Mouse (Mus musculus) hindlimb bud, embryonic 11.5 days (tissue): ENCODE results near the gene Fbf1.

Experiments used
- DNase-seq: peaks from one replicate; pipeline ENCODE4 v3.0.0-alpha.2; 2012; ENCODE audit warnings: low read depth, low spot score; ENCODE audit errors: extremely low spot score

Gene Fbf1

DNA sequence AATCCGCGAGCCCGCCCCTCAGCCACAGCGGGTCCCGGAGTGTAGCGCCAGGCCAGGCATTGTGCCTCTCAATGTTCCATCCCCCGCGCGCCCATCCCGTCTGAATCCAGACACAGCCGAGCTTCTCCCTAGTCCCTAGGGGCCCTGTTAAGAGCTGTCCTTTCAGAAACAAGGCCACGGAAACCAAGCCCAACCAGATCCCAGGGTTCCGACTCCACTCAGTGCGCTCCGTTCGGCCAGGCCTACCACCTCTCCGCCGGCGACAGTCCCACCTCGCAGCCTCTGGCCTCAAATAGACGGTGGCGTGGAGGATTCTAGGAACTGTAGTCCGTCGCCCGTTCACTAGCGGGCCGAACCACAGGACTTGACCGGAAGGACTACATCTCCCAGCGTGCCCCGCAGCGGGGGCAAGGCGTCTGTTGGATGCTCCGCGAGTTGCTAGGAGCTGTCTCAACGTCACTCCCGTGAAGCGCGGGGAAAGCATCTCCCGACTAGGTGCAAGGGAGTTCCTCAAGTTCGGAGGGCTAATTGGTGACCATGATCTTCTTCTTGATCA lies at the start of gene Fbf1:
Gene Fbf1 (minus strand): TSS at position 283 of the 556 bp plus-strand sequence.
- peak; percentile 90 for DNase-seq

DNA sequence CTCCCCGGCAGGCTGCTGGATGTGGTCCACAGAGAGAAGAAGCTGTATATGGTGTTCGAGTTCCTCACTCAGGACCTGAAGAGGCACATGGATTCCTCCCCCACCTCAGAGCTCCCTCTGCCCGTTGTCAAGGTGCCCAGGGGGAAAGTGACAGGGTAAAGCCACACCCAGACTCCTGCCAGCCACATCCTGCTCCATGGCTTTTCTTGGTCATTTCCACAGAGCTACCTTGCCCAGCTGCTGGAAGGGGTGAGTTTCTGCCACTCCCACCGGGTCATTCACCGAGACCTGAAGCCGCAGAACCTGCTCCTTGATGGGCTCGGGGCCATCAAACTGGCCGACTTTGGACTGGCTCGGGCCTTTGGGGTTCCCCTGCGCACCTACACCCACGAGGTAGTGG lies 48.6 kb upstream of the Fbf1 start:
- no peak for DNase-seq

DNA sequence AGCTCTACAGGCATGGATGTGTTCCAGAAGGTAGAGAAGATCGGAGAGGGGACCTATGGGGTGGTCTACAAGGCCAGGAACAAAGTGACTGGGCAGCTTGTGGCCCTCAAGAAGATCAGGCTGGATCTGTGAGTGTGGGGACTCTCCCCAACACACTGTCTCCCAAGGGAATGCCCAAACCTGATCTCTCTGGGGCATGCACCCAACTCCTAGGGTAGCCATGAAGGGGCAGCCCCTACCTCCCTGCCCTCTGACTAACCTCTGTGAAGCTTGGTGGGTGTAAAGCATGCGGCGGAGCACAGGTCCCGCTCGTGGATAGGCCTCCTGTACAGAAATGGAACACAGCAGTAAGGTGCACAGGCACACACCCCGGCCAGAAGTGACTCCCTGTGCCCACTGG lies 48.0 kb upstream of the Fbf1 start:
- DNase-seq = no peak

DNA sequence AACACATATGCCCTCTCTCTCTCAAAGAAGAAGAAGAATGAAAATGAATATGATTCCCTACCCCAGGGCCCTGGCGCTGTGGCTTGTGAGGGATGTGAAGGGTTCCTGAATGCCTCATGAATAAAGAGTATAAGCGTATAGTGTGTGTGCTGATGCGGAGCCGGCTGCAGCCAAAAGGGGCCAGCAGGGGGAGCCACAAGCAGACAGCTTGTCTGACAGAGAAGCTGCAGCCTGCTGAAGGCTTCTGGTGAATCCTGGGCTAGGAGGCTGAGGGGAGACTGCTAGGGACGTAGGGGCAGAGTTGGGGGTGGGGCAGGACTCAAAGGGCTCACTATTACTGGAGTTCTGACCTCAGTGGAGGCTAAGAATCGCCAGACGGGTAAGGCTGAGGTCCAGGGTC lies 47.2 kb upstream of the Fbf1 start:
- no peak for DNase-seq

DNA sequence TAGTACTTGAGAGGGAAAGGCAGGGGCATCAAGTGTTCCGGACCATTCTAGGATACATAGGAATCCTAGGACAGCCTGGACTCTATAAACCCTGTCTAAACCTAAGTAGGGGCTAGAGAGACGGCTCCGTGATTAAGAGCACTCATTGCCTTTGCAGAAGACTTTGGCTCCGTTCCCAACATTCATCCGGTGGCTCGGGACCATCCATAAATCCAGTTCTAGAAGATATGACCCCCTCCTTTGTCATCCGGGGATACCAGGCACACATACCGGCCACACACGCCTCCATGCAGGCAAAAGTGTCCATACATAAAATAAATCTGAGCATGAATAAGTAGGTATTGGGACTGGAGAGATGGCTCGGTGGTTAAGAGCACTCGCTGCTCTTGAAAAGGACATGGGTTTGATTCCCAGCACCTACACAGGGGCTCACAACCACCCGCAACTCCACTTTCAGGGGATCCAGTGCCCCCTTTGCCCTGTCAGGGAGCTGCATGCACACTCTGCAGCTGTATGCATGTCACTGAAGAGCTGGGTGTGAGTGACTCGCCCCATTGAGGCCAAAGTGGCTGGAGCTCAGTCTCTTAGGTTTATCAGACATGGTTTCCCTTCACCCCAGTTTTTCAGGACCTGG lies 46.0 kb upstream of the Fbf1 start:
- no peak for DNase-seq

DNA sequence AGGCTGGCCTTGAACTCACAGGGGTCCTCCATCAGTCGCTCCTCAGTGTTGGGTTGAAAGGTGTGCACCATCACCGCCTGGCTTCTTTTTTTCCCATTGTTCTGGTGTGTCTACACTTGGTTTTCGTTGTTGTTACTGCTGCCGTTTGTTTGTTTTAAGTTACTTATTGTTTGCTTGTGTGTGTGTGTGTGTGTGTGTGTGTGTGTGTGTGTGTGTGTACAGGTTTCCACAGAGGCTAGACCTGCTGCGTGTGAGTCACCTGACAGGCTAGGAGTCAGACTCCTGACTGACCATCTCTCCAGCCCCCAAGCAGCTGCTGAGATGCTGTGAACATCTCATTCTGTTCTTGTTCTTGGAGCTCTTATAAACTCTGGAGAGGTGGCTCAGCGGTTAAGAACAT lies 44.9 kb upstream of the Fbf1 start:
- DNase-seq = no peak

DNA sequence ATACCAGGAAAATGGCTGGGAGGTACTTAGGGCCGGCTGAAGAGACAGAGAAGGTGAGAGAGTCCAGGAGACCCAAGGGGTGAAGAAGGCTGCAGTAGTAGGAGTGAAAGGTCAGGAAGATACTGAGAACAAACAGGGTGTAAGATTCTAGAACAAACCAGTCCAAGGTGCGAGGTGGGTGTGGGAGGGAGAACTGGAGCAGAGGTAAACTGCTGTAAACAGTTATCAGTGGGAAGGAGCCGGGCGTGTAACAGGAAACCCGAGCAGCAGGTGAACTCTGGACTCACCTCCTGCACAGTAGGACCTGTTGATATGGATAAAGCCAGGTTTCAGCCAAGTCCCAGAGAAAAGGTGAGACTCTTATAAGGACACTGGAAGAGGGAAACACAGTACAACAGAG lies 42.7 kb upstream of the Fbf1 start:
- no peak for DNase-seq

DNA sequence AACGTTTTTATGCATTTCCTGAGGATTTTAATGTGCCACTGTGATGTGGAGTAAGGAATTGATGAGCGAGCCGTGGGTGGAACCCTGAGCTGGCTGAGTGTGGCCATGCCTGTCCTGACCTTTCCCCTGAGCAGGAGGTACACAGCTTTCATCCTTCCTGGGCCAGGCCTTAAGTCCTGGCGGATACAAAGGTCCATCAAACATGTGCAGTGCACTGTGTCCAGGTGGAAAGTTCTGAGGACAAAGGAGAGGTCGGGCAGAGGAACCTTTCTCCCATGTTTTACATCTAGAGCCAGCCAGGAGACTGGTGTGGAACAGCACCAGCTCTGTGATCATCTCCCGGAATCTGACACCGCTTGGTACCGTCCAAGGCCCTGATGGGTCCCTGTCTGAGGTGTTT lies 41.3 kb upstream of the Fbf1 start:
- no peak for DNase-seq

DNA sequence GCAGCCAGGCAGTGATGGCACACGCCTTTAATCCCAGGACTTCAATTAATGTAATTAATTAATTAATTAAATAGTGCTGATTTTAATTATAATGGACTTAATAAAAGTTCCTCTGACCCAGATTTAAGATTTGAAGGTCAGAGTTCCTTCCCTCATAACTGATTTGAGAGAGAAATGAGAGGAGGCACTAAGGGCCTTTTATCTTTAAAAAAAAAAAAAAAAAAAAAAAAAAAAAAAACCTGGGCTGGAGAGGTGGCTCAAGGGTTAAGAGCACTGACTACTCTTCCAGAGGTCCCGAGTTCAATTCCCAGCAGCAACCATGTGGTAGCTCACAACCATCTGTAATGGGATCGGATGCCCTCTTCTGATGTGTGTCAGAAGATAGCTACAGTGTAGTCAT lies 40.7 kb upstream of the Fbf1 start:
- DNase-seq = no peak

DNA sequence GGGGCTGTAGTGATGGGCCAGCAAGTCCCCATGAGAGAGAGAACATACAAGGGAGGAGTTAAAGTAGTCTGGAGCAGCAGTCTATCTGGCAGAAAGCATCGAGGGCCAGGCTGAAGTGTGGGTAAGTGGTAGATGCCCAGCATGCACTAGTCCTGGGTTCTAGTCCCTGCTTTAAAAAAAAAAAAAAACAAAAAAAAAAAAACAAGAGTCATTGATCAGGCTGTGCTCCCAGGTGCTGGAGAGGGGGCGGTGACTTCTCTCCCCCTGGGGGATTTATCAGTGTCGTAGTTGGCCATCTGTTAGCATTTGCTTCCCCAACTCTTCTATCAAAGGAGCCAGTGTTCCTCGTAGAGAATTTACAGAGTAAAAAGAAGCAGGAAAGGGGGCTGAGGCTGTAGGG lies 38.7 kb upstream of the Fbf1 start:
- DNase-seq = no peak

DNA sequence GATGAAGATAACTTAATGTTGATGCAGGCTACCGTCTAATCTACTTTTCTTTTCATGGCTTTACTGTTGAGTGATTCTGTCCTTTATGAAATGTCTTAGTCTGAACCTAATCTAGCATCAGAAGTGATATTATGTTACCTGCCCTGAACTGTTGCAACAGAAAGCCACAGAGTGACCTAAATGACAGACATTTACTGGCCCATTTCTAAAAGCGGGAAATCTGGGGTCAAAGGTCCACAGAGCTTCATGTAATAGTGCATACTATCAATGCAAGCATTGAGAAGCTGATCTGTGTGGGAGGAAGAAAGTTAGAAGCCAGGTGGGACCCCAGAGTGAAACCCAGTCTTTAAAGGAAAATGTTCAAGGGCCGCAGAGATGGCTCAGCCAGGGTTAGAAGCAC lies 35.2 kb upstream of the Fbf1 start:
- DNase-seq = no peak

DNA sequence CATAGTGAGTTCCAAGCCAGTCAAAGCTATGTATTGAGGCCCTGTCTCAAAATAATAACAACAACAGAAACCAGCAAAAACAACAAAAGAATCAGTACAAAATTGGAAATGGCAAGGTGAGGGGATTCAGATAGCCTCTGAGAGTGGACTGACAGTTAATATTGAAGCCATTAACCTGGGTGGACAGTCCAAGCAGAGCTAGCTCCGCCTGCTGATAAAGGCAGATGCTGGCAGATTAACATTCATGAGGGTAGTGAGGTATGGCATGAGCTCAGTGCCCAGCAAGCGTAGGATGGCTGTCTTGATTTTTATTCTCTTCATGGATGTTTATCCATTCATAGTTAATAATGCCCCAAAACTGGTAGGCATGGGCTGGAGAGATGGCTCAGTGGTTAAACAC lies 33.2 kb upstream of the Fbf1 start:
- no peak for DNase-seq

DNA sequence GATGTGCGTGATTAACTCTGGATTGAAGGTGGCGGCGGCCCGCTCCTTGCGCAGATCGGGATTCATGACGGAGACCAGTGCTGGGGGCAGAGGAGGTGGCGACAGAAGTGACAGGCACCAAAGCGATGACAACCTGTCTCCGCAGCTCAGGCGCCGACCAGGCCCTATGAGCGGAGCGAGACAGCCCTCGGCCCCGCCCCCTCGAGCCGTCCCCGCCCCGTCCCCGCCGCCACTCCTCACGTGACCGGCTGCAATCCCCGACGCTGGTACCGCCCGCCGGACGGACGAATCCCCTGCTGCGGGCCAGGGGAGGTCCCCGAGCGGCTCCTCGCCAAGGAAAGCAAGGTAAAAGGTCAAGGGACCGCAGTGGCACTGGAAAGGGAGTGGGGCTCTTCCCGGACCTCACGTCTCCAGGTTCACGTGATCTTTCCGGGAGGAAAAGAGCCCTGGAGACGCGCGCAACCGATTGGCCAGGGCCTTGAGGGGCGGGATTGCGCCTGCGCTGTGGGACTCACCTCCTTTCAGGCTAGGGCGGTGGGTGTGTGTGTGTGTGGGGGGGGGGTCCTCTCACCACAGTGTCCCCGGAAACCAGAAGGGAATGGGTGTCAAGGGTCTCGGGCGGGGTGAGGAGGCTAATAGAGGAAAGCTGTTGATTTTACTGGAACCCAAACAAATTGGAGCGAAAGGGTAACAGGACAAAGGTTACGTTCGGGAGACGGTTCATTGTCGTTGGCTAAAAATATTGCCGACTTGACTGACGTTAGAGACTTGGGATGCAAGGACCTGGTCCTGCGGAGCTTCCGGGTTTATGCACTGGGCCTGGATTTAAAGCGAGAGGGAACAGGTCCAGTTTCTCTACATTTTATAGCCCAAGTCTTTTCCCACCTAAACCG lies 30.9 kb upstream of the Fbf1 start, which contains the start of the genes Ten1 and Acox1:
Gene Ten1 (plus strand): TSS at position 217 of the 893 bp plus-strand sequence.
Gene Acox1 (minus strand): TSS at position 407 of the 893 bp plus-strand sequence.
- peak; percentile 79 for DNase-seq

DNA sequence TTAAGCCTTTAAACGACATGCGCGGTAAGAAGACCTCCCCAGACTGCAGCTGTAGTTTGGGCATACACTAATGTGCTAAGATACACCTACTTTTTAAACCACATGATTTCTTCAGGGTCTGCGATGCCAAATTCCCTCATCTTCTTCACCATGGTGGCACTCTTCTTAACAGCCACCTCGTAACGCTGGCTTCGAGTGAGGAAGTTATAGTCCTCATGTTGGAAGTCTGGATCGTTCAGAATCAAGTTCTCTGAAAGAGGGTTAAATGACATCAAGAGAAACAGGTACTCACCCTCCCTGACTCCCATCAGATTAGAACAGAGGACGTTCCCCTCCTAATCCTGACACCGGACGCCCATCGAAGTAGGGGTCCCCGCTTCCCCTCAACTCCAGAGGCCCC lies 30.2 kb upstream of the Fbf1 start:
- DNase-seq = no peak

DNA sequence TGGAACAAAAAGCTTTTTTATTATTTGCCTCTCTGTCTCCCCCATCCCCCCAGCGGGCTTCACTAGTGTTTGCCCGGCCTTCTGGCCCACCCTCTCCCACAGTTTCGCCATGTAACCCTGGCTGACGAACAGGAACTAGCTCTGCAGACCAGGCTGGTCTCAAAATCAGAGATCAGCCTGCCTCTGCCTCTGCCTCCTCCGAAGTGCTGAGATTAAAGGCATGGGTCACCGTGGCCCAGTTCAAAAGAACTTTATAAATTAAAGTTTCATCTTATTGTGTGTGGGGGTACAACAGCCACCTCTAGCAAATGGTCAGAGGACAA lies 29.6 kb upstream of the Fbf1 start:
- no peak for DNase-seq

DNA sequence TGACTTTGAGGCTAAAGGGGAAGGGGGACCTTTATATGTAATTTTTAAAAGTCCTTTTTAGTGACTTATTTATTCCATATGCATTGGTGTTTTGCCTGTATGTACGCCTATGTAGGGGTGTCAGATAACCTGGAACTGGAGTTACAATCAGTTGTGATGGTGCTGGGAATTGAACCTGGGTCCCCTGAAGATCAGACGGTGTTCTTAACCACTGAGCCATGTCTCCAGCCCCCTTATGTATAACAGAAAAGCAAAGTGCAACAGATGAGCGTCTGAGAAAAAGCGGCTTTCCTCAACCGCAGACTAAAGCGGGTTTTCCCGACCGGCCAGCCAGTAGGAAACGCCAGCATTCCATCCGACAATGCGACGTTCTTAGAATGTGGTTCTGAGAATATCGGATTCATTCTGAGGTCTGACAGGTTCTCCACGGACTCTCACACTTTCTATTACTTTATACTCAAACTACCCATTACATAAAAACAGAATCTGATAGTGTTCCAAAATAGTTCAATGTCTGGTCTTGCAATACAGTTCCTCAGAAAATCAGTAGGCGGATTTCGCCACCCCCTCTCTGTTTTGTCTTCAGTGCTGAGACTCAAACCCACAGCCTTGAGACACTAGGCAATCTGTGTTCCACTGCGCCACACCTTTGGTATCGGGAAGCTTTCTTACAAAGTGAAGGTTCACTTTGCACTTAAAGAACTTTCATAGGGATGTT lies 29.1 kb upstream of the Fbf1 start:
- DNase-seq = no peak

DNA sequence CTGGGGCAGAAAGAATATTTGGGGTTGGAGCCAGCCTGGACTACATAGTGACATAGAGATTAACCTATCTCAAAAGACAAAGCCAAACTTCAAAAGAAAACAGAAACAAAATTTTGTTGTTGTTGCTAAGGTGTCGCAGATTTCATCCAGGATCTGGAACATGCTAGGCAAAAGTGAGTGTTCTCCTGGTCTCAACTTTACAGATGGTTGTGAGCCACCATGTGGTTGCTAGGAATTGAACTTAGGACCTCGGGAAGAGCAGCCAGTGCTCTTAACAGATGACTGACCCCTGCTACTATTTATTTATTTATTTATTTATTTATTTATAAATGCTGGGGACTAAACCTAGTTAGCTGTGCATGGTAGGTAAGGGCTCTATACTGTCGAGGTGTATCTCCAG lies 28.4 kb upstream of the Fbf1 start:
- DNase-seq = no peak

DNA sequence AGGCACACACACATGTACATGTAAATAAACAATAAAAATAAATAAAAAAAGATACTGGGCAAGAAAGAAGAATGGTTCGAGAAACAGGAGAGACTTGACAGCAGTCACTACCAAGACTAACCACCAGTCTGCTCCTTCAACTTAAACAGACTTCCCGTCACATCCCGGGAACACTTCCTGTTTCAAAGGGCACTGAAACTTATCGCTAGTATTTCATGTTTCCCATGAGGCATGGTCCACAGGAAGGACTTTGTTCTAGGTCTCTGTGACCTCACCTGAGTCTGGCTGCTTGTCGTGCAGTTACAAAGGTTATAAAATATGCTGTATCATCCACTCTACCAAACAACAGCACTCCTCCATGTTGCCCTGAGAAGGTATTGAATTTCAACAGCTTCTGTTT lies 27.3 kb upstream of the Fbf1 start:
- DNase-seq = no peak

DNA sequence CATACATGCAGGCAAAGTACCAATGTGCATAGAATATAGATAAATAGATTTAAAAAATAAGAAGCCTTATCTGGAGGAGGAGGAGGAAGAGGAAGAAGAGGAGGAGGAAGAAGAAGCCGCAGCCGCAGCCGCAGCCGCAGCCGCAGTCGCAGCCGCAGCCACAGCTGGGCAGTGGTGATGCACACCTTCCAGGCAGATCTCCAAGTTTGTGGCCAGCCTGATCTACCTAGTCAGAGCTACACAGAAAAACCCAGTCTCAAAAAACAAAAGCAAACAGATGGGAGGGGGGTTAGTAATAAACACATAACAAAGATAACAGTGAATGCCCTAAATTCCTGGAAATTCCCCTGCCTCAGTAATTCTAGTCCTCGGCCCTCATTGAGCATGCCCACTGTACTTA lies 26.7 kb upstream of the Fbf1 start:
- DNase-seq = no peak

DNA sequence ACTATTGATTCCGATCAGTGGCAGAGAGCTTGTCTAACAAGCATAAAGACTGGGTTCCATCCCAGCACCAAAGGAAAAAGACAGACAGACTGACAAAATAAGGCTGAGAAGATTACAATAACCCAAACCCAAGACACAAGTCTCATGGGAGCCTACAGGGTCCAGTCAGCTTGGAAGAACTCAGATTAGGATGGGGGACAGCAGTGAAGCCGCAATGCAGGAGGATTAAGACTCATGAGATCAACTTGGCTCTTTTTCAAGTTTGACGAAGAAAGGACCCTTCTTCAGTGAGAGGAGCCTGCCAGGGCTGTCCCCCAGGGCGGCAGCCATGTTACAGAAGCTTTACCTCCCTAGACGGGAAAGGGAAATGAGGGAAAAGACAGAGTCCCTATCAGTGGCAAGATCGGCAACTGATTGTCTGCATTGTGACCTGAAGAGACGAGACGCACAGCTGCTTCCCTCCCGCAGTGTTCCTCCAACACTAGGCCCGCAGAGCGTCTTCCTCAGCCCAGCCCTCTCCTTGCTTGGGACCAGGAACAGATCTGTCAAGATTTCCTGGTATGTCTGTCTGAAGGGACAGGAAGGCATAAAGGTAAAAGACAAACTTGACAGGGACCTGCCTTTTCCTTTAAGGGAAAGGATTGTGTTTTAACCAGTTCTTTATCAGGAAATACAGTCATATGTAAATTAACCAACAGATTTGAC lies 19.4 kb upstream of the Fbf1 start:
- DNase-seq = no peak

DNA sequence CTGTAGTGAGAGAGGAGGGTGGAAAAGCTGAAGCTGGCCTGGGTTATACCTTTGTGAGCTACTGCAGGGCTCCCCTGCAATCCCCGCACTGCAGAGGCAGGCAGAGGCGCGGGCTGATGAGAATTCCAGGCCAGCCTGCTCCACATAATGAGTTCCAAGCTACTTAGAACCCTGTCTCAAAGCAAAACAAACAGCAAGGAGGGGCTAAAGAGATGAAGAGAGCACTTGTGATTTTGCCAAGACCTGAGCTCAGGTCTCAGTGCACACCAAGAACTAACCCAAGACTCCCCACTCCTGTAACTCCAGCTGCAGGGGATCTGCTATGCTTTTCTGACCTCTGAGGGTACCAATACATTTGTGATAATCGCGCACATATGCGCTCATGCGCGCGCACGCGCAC lies 18.4 kb upstream of the Fbf1 start:
- no peak for DNase-seq
